Mouse (Mus musculus) layer of hippocampus, postnatal 36 days (tissue): ENCODE data around the gene Cox19. TPM values are rescaled to one million over a fixed set of nuclear protein-coding genes. Genes with fewer than 3 reads are reported as not detected.

Source experiments
- DNase-seq, 2 experiments: peaks; one replicate each; pipeline ENCODE4 v3.0.0; 2022
- microRNA-seq, 2 experiments: library from miRNA; unstranded; fragments of <30 nt; microRNA quantifications; one replicate each; pipeline ENCODE4 v1.2.0; 2021
- total RNA-seq, 2 experiments: library from RNA; stranded (reverse); gene quantifications; 2 replicates each; pipeline ENCODE4 v1.2.3; 2021

Cox19 gene
- total RNA-seq, 2 experiments from 2014 or later: 68.6 to 76.3 TPM

DNA sequence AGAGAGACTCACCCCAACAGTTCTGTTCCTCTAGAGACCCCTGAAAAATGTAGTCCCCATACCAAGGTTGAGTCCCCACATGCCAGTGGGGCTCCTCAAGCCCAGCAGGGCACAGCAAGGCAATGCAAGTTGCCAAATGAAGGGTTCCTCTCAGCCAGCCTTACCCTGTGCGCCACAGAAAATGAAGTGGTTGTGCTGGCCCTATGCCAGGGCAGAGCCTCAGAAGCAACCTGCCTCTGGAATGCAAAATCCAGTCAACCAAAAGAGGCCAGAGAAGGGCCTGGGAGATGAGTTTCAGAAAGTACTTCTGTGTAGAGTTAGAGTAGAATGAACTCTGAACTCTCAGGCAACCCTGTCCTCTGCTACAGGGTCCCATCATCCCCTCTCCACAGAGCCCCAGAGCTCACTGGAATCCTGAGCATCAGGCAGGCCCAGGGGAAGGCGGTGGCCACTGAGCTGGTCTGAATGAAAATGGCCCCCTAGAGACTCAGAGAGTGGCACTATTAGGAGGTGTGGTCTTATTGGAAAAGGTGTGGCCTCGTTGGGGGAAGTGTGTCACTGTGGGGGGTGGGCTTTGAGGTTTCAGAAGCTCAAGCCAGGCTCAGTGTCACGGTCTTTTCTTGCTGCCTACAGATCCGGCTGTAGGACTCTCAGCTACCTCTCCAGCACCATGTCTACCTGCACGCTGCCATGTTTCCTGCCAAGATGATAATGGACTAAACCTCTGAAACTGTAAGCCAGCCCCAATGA is 59.2 kb downstream of the Cox19 start:
- DNase-seq: no peak

DNA sequence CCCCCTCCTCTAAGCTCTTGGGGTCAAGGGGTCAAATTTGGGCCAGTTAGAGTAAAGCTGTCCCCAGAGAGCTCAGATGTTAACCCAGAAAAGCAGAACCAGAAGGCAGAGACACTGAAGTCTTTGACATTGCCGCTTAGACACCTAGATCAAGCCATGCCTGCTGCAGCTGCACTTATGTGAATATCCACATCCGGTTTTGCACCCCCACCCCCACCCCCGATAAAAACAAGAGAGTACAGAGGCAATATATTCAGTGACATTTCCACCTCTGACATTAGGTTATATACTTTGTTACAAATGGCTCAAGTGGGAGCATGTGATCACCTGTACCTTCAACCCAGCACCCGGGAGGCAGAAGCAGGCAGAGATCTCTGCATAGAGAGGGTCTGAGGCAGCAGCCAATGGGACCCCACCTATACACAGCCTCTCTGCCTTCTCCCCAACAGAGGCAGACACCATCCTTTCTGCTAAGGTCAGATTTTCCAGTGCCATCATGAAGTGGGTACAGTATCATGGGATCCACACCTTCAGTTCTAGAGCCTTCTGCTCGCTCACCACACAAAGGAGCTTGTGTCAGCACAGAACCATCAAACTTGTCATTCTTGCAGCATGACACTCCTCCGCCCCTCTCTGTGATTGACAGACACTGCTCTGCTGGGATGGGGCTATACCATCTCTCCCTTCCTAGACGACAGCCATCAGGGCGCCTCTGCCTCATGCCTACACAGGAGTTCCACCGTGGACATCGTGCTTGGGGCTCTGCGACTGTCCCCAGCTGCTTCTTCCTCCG is 60.6 kb downstream of the Cox19 start:
- DNase-seq: no peak

DNA sequence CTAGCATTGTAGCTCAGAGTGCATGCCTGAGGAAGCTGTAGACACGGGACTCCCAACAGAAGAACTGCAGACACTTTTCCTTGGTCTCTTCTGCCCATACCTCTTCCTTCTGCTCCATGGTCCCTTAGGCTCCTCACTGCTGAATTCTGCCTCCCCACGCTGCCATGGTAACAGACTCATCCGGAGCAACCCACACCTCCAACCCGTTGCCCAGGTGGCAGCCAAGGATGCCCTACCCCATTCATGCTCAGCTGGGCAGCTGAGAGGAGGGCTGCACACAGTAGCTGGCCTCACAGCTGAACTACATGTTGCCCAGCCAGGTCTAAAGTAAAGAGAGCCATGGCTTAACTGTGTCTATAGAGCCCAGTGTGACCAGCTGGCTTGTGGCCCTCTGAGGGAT is 62.6 kb downstream of the Cox19 start:
- DNase-seq: no peak

DNA sequence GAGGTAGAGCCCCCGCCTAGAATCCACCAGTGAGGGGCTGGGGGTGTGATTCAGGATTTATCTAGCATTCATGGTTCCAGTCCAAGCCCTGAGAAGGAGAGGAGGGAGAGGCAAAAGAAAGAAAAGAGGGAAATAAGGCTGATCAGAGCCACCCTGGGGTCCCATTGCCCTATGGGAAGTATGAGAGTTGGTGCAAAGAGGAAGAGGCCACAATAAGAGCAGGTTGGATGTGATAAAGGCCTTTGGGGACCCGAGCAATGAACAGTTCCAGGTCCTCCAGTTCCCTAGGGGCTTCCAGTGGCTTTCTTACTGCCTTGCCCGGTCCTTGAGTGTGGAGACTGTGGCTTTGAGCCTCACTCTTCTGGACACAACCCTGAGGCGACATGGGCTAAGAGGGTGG is 63.4 kb downstream of the Cox19 start:
- DNase-seq: no peak

DNA sequence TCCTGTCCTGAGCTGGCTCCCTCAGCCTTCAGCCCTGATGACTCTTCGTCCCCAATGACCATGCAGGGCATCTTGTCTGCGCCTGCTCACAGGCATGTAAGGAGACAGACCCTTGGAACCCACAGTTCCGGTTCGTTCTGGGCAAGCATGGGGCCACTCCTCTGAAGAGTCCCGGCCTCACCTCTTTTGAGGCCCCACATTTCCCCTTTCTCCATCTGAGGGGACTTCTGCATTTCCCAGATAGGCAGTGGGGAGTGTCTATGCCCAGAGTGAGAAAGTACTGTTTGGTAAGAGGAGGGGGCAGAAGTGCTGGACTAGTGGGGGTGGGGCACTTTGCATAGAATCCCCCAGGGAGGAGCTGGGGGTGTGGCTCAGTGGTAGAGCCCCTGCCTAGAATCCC is 64.1 kb downstream of the Cox19 start:
- no peak for DNase-seq

Small RNA genes within 50 kb of the gene (microRNA-seq; reads per million reads assigned to microRNA genes)
- 190 to 299 reads per million in 2 experiments for gene Mir339

Other genes starting within 250 kb of the Cox19 start
- 100 to 1,000 TPM; 397 to 416 TPM for gene Prkar1b, start 201.4 kb downstream of the Cox19 start, total RNA-seq
- 1 to 10 TPM; 8.0 to 8.4 TPM for gene Dnaaf5, start 201.2 kb downstream of the Cox19 start, total RNA-seq
- 10 to 100 TPM; 78.6 to 82.1 TPM for gene Sun1, start 150.8 kb downstream of the Cox19 start, total RNA-seq
- gene Get4, start 99.1 kb downstream of the Cox19 start, total RNA-seq: 10 to 100 TPM; 52.6 to 55.3 TPM
- gene Adap1, start 25.8 kb downstream of the Cox19 start, total RNA-seq: 100 to 1,000 TPM; 179 to 185 TPM
- not detected for gene Cyp2w1, start 1.2 kb upstream of the Cox19 start, total RNA-seq
- gene Gpr146, start 26.3 kb upstream of the Cox19 start, total RNA-seq: 10 to 100 TPM; 11.0 to 13.1 TPM
- gene C130050O18Rik, start 53.9 kb upstream of the Cox19 start, total RNA-seq: under 1 TPM in 1 of 2 experiments, not detected in 1; 0.20 TPM
- 1 to 10 TPM; 2.5 to 2.7 TPM for gene Gper1, start 71.7 kb upstream of the Cox19 start, total RNA-seq
- gene 3110082I17Rik, start 109.1 kb upstream of the Cox19 start, total RNA-seq: 10 to 100 TPM; 15.2 to 15.7 TPM
- 10 to 100 TPM; 62.5 to 66.6 TPM for gene Zfand2a, start 133.1 kb upstream of the Cox19 start, total RNA-seq
- under 1 TPM in 1 of 2 experiments, not detected in 1; 0.12 TPM for gene Uncx, start 192.1 kb upstream of the Cox19 start, total RNA-seq